Mouse (Mus musculus) mesoderm, embryonic 11.5 days (tissue): ENCODE results near the gene Relb.

Source experiments
- DNase-seq: peaks from one replicate; pipeline ENCODE4 v3.0.0-alpha.2; 2012; ENCODE audit warnings: low read depth, low spot score

Gene Relb

DNA sequence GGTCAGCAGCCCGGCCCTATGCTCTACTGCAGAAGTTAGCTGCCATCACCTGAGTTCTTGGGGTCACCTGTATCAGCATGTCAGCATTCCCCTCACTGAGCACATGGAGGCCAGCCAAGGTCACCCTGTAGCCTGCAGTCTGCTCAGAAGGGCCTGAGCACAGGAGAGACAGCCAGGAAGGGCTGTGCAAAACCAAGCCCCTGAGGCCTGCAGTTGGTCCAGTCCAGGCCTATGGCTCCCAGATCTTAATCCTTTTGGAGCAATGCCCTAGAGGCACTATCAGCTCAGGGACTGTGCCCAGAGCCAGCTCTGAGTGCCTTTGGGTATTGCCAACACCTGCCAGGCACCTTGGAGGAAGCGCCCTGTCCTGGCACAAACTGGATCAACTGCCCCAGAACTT, 72.2 kb downstream of the Relb start:
- no peak for DNase-seq
